Mouse (Mus musculus): Measurements from ENCODE around the gene Mfsd14a.

DNA sequence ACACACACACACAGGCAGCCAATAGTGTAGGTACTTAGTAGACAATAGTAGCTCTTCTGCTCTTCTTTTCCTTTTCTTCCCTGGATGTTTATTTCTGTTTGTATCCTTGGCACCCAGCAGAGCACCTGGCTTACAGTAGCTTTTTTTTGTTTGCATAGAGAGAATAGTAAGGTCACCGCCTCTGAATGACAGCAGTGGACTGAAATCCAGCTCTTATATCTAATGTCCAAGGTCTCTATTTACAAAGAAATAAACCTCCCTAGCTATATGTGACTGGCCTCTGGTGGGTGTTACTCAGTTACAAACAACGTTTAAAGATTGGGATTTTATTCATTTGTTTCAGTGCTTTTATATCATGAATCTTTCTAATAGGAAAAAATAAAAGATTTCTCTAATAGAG, 62.8 kb downstream of the Mfsd14a start:
- no peak for TF ChIP-seq GATA1 (IDR thresholded peaks at IDR 0.05; ENCODE audit: borderline replicate concordance, low read length)
- no peak for TF ChIP-seq FLI1 (IDR thresholded peaks at IDR 0.05; ENCODE audit: low read length)

Data from megakaryocyte, embryonic 14.5 days (primary cell).